Mouse (Mus musculus): ENCODE measurements around the gene Ncoa7. TPM values are rescaled to one million over a fixed set of nuclear protein-coding genes. Genes with fewer than 3 reads are reported as not detected.

Ncoa7 gene
- polyA plus RNA-seq, 1 experiment: 3.7 TPM

DNA sequence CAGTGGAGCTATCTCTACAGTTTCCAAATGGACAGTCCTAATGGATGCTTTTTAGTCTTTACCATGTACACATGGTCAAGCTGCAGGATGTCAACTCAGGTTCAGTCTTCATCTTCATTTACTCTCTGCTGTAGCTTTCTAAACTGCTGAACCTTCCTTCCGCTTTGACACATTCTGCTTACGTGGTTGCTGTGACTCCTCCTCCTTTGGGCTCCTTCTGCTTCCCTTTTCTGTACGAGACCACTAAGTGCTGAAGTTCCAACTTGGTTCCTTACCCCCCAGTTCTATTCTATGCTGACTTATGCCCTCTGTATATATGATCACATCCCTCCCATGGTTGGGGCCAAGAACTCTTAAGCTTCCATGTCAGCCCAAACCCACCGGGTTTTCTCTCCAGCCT, 51.5 kb downstream of the Ncoa7 start:
- DNase-seq (ENCODE audit: low read depth in 1 of 2, low spot score in 2 of 2): no peak
- Histone ChIP-seq H3K4me1 (ENCODE audit: control insufficient read depth, insufficient read depth, insufficient read length) (peaks cover 3% of the 10 kb centered on the region), H3K4me3 (ENCODE audit: extremely low read depth, insufficient read depth, insufficient read length) (no peak overlapping the region), H3K36me3 (ENCODE audit: control insufficient read depth, insufficient read depth, low read length) (no peaks in the 10 kb centered on the region; the same call in 1 of the 2 replicates), H3K27ac (ENCODE audit: insufficient read depth, low read length) (no peak overlapping the region), H3K27me3 (ENCODE audit: control insufficient read depth, insufficient read depth, low read length) (no peaks in the 10 kb centered on the region)
- TF ChIP-seq POLR2A (IDR thresholded peaks at IDR 0.05; ENCODE audit: low read depth, low read length) (no peak), CTCF (IDR thresholded peaks at IDR 0.05; ENCODE audit: extremely low read depth, insufficient read depth, insufficient read length, insufficient replicate concordance) (no peak)
- 65% methylated on average over 4 of the region's 4 CpGs for WGBS

DNA sequence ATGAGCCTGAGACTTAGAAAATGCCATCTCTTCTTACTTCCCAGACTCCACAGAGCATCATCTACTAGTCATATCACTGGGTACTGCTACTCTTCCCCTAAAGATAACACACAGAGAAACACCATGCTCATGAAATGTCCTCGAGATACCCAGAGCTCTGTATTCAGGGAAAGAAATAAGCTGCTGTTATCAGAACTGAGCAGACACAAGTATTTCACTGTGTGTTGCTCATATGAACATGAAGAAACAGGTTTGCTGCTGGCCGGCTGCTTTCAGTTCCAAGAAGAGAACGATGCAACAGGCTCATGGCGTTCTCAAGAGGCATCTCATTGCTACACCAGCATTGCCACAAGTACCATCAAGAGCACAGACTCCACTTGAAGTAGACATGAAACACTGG, 53.3 kb downstream of the Ncoa7 start:
- Histone ChIP-seq H3K27me3 (ENCODE audit: control insufficient read depth, insufficient read depth, low read length) (no peaks in the 10 kb centered on the region), H3K27ac (ENCODE audit: insufficient read depth, low read length) (no peak overlapping the region), H3K4me3 (ENCODE audit: extremely low read depth, insufficient read depth, insufficient read length) (no peak overlapping the region), H3K4me1 (ENCODE audit: control insufficient read depth, insufficient read depth, insufficient read length) (no peaks in the 10 kb centered on the region; the same call in none of the 2 replicates), H3K36me3 (ENCODE audit: control insufficient read depth, insufficient read depth, low read length) (no peaks in the 10 kb centered on the region; the same call in 1 of the 2 replicates)
- no peak for DNase-seq (ENCODE audit: low read depth in 1 of 2, low spot score in 2 of 2)
- TF ChIP-seq POLR2A (IDR thresholded peaks at IDR 0.05; ENCODE audit: low read depth, low read length) (no peak), CTCF (IDR thresholded peaks at IDR 0.05; ENCODE audit: extremely low read depth, insufficient read depth, insufficient read length, insufficient replicate concordance) (no peak)
- 80% methylated on average over 4 of the region's 4 CpGs for WGBS

DNA sequence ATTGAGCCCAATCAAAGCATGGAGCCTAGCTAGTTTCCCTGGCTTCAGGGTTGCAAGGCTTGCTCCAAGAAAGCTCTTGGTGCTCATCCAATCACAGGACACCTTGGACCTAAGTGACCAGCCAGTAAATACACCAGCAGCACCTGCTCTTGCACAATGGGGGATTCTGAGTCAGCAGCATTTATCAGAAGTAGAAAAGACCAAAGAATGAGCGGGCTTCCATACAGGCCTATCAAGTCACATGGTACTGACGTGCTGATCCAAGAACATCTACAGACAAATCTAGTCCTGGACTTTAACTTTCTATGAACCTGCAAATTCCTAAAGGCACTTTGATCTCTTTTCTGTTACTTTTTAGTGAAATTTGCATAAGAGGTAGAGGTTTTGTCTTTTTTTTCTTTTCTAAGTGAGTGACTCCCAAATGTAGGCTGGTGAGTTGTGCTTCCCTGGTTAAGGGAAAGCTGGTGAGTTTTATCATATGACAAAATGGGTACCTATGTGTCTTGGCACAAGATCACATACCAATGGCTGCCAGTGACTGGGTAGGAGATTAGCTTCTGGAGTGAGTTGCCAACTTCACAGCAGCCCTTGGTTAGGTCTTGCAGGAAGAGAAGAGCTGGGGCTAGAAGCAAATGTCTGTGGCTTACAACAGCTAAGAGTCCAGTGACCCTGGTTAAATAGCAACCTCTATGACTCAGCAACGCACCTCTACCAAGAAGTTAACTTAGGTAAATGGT, 57.7 kb downstream of the Ncoa7 start:
- 92% methylated on average over 3 of the region's 3 CpGs for WGBS

DNA sequence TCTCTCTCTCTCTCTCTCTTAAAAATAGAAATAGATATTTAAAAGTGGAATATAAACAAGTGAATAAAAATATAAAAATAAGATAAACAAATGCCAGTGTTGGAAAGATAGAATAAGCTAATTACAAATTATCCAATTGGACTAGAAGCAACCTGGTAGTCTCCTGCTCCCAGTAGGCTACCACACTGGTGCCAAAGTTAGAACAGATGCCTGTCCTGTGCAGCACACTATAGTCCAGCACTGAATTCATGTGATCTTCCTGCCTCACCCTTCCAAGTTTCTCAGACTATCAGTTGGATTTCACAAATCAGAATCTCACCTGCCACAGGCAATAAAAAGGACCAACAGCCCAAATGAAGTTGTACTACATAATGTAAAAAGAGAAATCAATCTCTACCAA, 59.9 kb downstream of the Ncoa7 start:
- Histone ChIP-seq H3K4me1 (ENCODE audit: control insufficient read depth, insufficient read depth, insufficient read length) (no peaks in the 10 kb centered on the region), H3K36me3 (ENCODE audit: control insufficient read depth, insufficient read depth, low read length) (no peaks in the 10 kb centered on the region), H3K27ac (ENCODE audit: insufficient read depth, low read length) (no peak overlapping the region), H3K4me3 (ENCODE audit: extremely low read depth, insufficient read depth, insufficient read length) (no peak overlapping the region), H3K27me3 (ENCODE audit: control insufficient read depth, insufficient read depth, low read length) (no peaks in the 10 kb centered on the region)
- TF ChIP-seq CTCF (IDR thresholded peaks at IDR 0.05; ENCODE audit: extremely low read depth, insufficient read depth, insufficient read length, insufficient replicate concordance): no peak
- TF ChIP-seq POLR2A (IDR thresholded peaks at IDR 0.05; ENCODE audit: low read depth, low read length): no peak
- no peak for DNase-seq (ENCODE audit: low read depth in 1 of 2, low spot score in 2 of 2)

More for the DNA sequence above, 57.7 kb downstream of the Ncoa7 start:
- Histone ChIP-seq H3K4me3 (ENCODE audit: extremely low read depth, insufficient read depth, insufficient read length) (no peak overlapping the region), H3K36me3 (ENCODE audit: control insufficient read depth, insufficient read depth, low read length) (no peaks in the 10 kb centered on the region), H3K4me1 (ENCODE audit: control insufficient read depth, insufficient read depth, insufficient read length) (no peaks in the 10 kb centered on the region), H3K27ac (ENCODE audit: insufficient read depth, low read length) (no peak overlapping the region), H3K27me3 (ENCODE audit: control insufficient read depth, insufficient read depth, low read length) (no peaks in the 10 kb centered on the region)
- no peak for TF ChIP-seq CTCF (IDR thresholded peaks at IDR 0.05; ENCODE audit: extremely low read depth, insufficient read depth, insufficient read length, insufficient replicate concordance)
- no peak for TF ChIP-seq POLR2A (IDR thresholded peaks at IDR 0.05; ENCODE audit: low read depth, low read length)
- no peak for DNase-seq (ENCODE audit: low read depth in 1 of 2, low spot score in 2 of 2)

DNA sequence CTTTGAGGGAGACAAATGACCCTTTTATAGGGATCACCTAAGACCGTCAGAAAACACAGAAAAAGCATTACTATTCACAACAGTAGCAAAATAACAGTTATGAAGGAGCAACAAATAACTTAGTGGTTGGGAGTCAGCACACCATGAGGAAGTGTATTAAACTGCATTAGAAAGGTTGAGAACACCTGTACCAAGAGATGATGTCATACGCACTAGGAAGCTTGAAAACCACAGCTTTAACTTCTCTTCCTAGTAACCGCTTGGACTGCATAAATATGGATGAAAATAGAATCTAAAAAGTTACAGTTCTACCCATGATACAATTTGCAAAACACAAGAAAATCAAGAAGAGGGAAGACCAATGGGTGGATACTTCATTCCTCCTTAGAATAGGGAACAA, 64.7 kb downstream of the Ncoa7 start:
- H3K27ac ChIP-seq (ENCODE audit: insufficient read depth, low read length): no peak overlapping the region
- 79% methylated on average over 3 of the region's 3 CpGs for WGBS
- no peaks in the 10 kb centered on the region for H3K4me1 ChIP-seq (ENCODE audit: control insufficient read depth, insufficient read depth, insufficient read length)
- no peak for DNase-seq (ENCODE audit: low read depth in 1 of 2, low spot score in 2 of 2)
- no peaks in the 10 kb centered on the region for H3K36me3 ChIP-seq (ENCODE audit: control insufficient read depth, insufficient read depth, low read length)
- no peaks in the 10 kb centered on the region for H3K27me3 ChIP-seq (ENCODE audit: control insufficient read depth, insufficient read depth, low read length)
- TF ChIP-seq POLR2A (IDR thresholded peaks at IDR 0.05; ENCODE audit: low read depth, low read length): no peak
- no peak for TF ChIP-seq CTCF (IDR thresholded peaks at IDR 0.05; ENCODE audit: extremely low read depth, insufficient read depth, insufficient read length, insufficient replicate concordance)
- H3K4me3 ChIP-seq (ENCODE audit: extremely low read depth, insufficient read depth, insufficient read length): no peak overlapping the region

DNA sequence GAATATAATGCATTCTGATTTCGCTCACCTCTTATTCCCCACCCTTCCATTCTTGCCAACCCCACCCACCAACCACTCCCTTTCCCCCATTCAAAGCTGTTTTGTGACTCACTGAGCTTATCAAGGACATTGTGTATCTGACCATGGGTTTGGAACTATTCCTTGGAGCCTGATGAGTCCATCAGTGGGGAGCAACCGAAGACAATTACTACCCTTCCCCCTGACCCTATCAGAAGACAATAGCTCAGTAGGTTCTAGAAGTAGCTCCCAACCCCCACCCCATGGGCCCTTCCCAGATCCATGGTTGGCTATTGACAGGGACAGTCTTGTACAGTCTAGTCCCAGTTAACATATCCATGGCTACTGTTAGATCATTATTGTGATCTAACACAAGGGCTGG, 65.8 kb downstream of the Ncoa7 start:
- 97% methylated on average over 2 of the region's 2 CpGs for WGBS
- DNase-seq (ENCODE audit: low read depth in 1 of 2, low spot score in 2 of 2): no peak
- Histone ChIP-seq H3K27ac (ENCODE audit: insufficient read depth, low read length) (no peak overlapping the region), H3K4me3 (ENCODE audit: extremely low read depth, insufficient read depth, insufficient read length) (no peak overlapping the region), H3K36me3 (ENCODE audit: control insufficient read depth, insufficient read depth, low read length) (no peaks in the 10 kb centered on the region), H3K4me1 (ENCODE audit: control insufficient read depth, insufficient read depth, insufficient read length) (no peaks in the 10 kb centered on the region), H3K27me3 (ENCODE audit: control insufficient read depth, insufficient read depth, low read length) (no peaks in the 10 kb centered on the region)
- TF ChIP-seq POLR2A (IDR thresholded peaks at IDR 0.05; ENCODE audit: low read depth, low read length) (no peak), CTCF (IDR thresholded peaks at IDR 0.05; ENCODE audit: extremely low read depth, insufficient read depth, insufficient read length, insufficient replicate concordance) (no peak)

DNA sequence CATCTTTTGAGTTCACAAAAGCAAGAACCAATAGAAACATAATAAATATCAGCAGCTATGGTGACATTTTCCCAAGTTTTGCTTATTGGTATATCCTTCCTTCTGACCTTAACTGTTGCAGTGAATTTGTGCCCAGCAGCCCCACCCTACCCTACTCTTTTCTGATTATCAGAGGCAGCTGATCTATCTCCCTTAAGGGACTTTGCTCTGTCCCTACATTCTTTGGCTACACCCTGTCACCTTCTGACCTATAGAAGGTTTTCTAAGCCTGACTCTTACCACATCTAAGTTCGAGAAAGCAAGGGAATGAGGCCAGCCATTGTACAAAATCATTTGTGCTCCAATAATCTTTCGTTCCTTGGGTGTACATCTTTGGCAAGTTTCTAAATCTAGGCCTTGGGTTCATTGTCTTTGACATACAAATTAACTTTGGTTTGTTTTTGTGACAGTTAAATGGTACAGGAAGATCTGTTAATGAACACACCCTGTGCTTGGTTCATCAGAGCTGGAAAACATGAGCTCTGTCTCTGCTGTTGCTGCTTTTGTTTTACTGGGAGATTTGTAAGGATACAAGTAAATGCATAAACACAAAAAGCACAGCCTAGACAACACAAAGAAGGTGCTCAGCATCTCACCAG, 69.9 kb downstream of the Ncoa7 start:
- TF ChIP-seq POLR2A (IDR thresholded peaks at IDR 0.05; ENCODE audit: low read depth, low read length) (no peak), CTCF (IDR thresholded peaks at IDR 0.05; ENCODE audit: extremely low read depth, insufficient read depth, insufficient read length, insufficient replicate concordance) (no peak)
- Histone ChIP-seq H3K4me1 (ENCODE audit: control insufficient read depth, insufficient read depth, insufficient read length) (no peaks in the 10 kb centered on the region), H3K4me3 (ENCODE audit: extremely low read depth, insufficient read depth, insufficient read length) (no peak overlapping the region), H3K27me3 (ENCODE audit: control insufficient read depth, insufficient read depth, low read length) (no peaks in the 10 kb centered on the region), H3K27ac (ENCODE audit: insufficient read depth, low read length) (no peak overlapping the region), H3K36me3 (ENCODE audit: control insufficient read depth, insufficient read depth, low read length) (no peaks in the 10 kb centered on the region)
- no peak for DNase-seq (ENCODE audit: low read depth in 1 of 2, low spot score in 2 of 2)
- WGBS: 84% methylated on average over 2 of the region's 2 CpGs

Data from spleen, adult 2 months (tissue).